Mouse (Mus musculus): ENCODE measurements around the gene Ephx1.

DNA sequence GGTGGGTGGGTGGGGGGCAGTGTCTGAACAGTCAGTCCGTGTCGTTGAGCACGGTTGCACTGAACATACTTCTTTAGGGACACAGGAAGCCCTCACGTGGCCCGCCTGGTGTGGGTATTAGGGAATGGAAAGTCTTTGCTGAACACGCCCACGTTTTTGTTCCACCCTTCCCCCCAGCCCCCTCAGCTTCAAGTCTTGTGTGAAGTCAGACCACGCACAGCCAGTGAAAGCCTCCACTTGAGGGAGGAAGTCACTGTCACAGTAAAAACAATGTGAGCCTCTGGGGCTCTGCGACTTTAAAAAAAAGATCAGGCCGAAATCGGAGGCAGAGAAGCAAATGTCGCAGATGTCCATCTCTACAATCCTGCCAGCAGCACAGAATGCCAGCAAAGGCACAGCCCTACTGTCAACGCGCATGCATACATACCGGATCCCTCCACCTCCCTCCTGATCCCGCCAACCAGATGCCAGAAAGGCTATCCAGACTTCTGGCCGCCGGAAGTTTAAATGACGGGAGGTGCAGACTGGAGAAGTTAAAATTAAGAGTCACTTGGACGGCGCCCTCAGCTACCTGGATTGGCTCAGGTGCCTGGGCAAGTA is 4.1 kb downstream of the Ephx1 start:
- TF ChIP-seq CTCF (IDR thresholded peaks at IDR 0.05; ENCODE audit: control insufficient read depth, insufficient read depth, insufficient replicate concordance, low read depth, low read length) (no peak), POLR2A (IDR thresholded peaks at IDR 0.05; ENCODE audit: control insufficient read depth, low read depth, low read length) (no peak)
